Mouse (Mus musculus) heart, embryonic 15.5 days (tissue): ENCODE results near the gene Rab9. TPM values are rescaled to one million over a fixed set of nuclear protein-coding genes. Genes with fewer than 3 reads are reported as not detected.

Experiments used
- ATAC-seq: fragments of 200-750 bp; cut with Nextera tagmentation; replicated peaks from 2 replicates; pipeline ENCODE4 v1.8.0; 2017; ENCODE audit warnings: low read depth, moderate TSS enrichment; ENCODE audit not compliant: insufficient number of reproducible peaks, insufficient read depth, low FRiP score
- H3K27ac ChIP-seq: fragments of 300-500 bp; sonication (generic); 2 replicates; pipeline ENCODE4 v1.5.1; 2015; ENCODE audit warnings: mild to moderate bottlenecking, inconsistent platforms
- H3K27me3 ChIP-seq: fragments of 300-500 bp; sonication (generic); 2 replicates; pipeline ENCODE4 v1.6.1; 2015; ENCODE audit warnings: inconsistent platforms
- H3K36me3 ChIP-seq: fragments of 300-500 bp; sonication (generic); 2 replicates; pipeline ENCODE4 v1.6.1; 2015; ENCODE audit warnings: mild to moderate bottlenecking, inconsistent platforms
- H3K4me1 ChIP-seq: fragments of 300-500 bp; sonication (generic); replicated peaks from 2 replicates; pipeline ENCODE4 v1.6.1; 2015; ENCODE audit warnings: inconsistent platforms
- H3K4me2 ChIP-seq: fragments of 300-500 bp; sonication (generic); 2 replicates; pipeline ENCODE4 v1.6.1; 2015; ENCODE audit warnings: inconsistent platforms, mild to moderate bottlenecking, moderate library complexity
- H3K4me3 ChIP-seq: fragments of 300-500 bp; sonication (generic); 2 replicates; pipeline ENCODE4 v1.5.1; 2015; ENCODE audit warnings: mild to moderate bottlenecking, inconsistent platforms
- H3K9ac ChIP-seq: fragments of 300-500 bp; sonication (generic); 2 replicates; pipeline ENCODE4 v1.6.1; 2015; ENCODE audit warnings: mild to moderate bottlenecking, inconsistent platforms
- H3K9me3 ChIP-seq: fragments of 300-500 bp; sonication (generic); replicated peaks from 2 replicates; pipeline ENCODE4 v1.6.1; 2016; ENCODE audit warnings: inconsistent platforms
- WGBS: fragments of 180-500 bp; shearing (Covaris S2); methylation state at CpG from one replicate; pipeline ENCODE4 v1.1.7; 2015; ENCODE audit warnings: mixed read lengths; 5-methylcytosine and 5-hydroxymethylcytosine counted together
- polyA plus RNA-seq: library from polyadenylated mRNA; unstranded; fragments of >200 nt; fragmentation: Nextera tagmentation; extraction: Ambion mirVana; gene quantifications from 2 replicates; pipeline ENCODE4 v1.2.1, GENCODE M21; 2015

Rab9 gene
- polyA plus RNA-seq, 1 experiment from 2014 or later, result 33.9 TPM

DNA sequence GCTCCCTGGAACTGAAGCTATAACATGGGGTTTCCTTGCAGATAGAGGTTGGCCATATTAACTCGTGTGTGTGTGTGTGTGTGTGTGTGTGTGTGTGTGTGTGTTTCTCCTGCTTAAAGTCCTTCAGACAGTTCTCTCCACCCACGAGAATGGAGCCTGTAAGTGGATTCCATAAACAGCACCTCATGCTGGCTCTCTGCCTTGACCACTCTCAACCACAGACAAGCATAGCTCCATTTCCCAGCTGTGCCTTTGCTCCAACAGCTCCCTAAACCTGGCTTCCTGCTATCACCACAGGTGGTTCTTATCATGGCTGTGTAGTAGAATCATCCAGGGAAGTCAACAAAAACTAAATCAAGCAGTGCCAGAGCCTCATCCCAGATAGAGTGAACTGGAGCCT, 24.8 kb upstream of the Rab9 start:
- no peak for ATAC-seq
- Histone ChIP-seq H3K4me3 (no peak overlapping the region), H3K27ac (no peak overlapping the region), H3K4me1 (no peaks in the 10 kb centered on the region), H3K9me3 (no peaks in the 10 kb centered on the region), H3K36me3 (no peaks in the 10 kb centered on the region), H3K4me2 (no peak overlapping the region), H3K9ac (no peak overlapping the region), H3K27me3 (no peaks in the 10 kb centered on the region)
- 18% methylated on average over 2 of the region's 2 CpGs for WGBS

DNA sequence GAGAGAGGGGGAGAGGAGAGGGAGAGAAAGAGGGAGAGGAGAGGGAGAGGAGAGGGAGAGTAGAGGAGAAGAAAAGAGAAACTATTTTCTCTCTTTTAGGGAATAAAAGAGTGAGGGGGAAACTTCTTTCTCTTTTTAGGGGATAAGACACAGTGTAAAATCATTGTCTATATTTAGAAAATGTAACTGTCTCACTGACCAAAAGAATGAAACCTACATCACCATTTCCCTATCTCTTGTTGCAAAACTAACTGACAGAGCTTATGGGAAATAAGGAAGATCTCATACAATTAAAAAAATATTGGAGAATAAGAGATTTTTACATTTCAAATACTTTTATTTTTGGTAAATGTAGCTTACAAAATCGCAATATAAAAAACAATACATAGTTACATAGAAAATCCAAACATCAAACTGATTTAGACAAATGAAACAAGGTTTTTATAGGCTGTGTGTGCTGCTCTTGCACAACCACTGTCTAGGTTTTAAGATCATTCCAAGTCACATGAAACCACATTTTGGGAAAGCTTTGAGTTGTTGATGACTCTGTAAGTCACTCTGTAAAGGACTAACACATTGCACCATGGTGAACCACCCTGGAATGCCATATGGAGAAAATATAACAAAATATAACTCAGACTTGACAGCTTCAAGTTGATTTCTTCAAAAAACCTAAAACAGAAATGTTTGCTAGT, 20.0 kb upstream of the Rab9 start:
- WGBS, result 70% methylated on average over 1 of the region's 1 CpGs

DNA sequence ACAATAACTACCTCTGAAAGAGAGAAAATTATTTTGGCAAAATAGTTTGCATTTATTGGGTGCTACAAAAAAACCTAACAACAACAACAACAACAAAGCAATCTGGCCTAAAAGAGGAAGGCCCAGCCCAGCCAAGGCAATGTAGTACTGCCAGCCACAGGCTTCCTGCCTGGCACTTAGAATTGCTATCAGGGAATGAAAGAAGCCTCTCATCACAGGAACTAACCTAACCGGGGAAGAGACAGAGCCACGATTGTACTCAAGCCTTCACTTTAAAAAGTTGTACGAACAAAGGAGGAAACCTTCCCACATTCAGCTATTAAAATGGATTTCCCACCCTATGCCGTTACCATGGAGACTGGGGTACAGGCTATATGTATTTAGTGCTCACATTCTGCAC, 18.1 kb upstream of the Rab9 start:
- no peak for ATAC-seq
- Histone ChIP-seq H3K27me3 (no peaks in the 10 kb centered on the region), H3K27ac (no peak overlapping the region), H3K36me3 (no peaks in the 10 kb centered on the region), H3K4me2 (no peak overlapping the region), H3K9me3 (no peaks in the 10 kb centered on the region), H3K4me1 (no peaks in the 10 kb centered on the region), H3K4me3 (no peak overlapping the region), H3K9ac (no peak overlapping the region)
- WGBS, result 60% methylated on average over 4 of the region's 4 CpGs

More for the DNA sequence above, 20.0 kb upstream of the Rab9 start:
- no peak for ATAC-seq
- no peaks in the 10 kb centered on the region for H3K27me3 ChIP-seq
- no peaks in the 10 kb centered on the region for H3K36me3 ChIP-seq
- H3K9ac ChIP-seq, result no peak overlapping the region
- no peaks in the 10 kb centered on the region for H3K9me3 ChIP-seq
- no peak overlapping the region for H3K27ac ChIP-seq
- no peak overlapping the region for H3K4me3 ChIP-seq
- H3K4me1 ChIP-seq, result no peaks in the 10 kb centered on the region
- H3K4me2 ChIP-seq, result no peak overlapping the region

DNA sequence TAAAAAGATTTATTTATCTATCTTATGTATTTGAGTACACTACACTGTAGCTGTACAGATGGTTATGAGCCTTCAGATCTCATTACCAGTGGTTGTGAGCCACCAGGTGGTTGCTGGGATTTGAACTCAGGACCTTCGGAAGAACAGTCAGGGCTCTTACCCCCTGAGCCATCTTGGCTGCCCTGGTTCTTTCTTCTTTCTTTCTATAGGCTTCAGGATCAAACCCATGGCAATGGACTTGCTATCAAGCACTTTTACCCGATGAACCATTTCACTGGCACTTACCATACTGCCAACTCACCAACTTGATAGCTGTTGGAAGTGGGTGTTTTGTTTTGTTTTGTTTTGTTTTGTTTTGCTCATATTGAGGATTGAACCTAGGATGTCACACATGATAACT, 15.4 kb upstream of the Rab9 start:
- no peaks in the 10 kb centered on the region for H3K27me3 ChIP-seq
- no peaks in the 10 kb centered on the region for H3K4me1 ChIP-seq
- no peak overlapping the region for H3K27ac ChIP-seq
- H3K9me3 ChIP-seq, result no peaks in the 10 kb centered on the region
- no peak overlapping the region for H3K4me3 ChIP-seq
- 96% methylated on average over 2 of the region's 2 CpGs for WGBS
- no peak overlapping the region for H3K9ac ChIP-seq
- H3K4me2 ChIP-seq, result no peak overlapping the region
- ATAC-seq, result no peak
- no peaks in the 10 kb centered on the region for H3K36me3 ChIP-seq

DNA sequence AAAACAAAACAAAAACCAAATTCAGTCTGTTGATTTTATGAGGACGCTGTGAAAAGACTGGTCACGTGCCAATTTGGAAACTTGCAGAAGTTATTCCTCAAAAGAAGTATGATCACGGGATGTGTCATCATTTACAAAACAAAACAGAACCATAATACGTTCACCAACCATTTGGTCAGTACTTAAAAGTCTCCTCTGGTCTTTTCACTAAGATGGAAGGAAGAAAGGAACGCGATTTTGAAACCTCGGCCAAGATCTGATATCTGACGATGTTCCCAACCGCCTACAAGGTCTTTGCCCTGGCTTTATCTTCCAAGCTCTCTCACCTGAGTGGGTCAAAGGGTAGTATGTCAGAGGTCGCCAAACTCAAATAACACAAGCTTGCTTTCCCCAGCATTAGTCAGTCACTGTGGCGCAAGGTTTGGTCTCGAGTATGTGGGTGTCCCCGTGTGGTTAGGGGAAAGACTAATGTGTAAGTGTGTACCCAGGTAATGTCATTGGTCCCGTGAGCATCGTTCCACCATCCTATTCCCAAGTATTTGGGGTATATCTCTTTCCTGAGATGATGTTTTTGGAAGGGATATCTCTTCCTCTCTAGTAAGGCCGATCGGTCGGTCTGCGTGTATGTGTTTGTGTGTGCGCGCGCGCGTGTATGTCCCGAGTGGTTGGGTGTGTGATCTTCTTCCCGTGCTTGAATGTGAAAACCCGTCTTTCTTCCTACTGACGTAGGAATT, 869 bp downstream of the Rab9 start:
- Histone ChIP-seq H3K4me2 (peak overlapping the region; percentile 58), H3K9me3 (no peaks in the 10 kb centered on the region), H3K4me1 (0 out of 2 replicates have a peak, but pooled peaks cover 2% of the 10 kb centered on the region), H3K36me3 (no peaks in the 10 kb centered on the region), H3K4me3 (peak overlapping the region; percentile 71), H3K27ac (peak overlapping the region; percentile 82), H3K27me3 (no peaks in the 10 kb centered on the region), H3K9ac (peak overlapping the region; percentile 72)
- 15% methylated on average over 28 of the region's 28 CpGs for WGBS
- peak; percentile 16; the same call in 1 of the 2 replicates for ATAC-seq

DNA sequence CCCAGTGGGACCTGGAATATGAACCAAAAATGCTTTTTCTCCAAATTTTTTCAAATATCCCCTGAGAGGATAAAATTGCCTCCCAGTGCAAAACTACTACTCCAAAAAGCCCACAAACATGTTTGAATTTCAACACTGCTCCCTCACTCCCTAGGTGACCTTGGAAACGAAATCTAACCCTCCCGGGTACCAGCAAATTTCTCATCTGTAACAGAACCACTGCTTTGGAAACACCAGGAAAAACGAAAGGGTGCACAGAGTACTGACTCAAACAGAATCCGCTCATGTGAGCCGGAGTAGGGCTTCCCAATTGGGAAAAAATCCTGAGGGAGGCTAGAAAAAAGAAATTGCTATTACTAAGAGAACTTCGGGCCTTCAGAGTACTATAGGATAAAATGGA, 2.3 kb downstream of the Rab9 start:
- no peaks in the 10 kb centered on the region for H3K36me3 ChIP-seq
- no peak overlapping the region for H3K9ac ChIP-seq
- H3K9me3 ChIP-seq, result no peaks in the 10 kb centered on the region
- no peaks in the 10 kb centered on the region for H3K27me3 ChIP-seq
- WGBS, result 56% methylated on average over 6 of the region's 6 CpGs
- 0 out of 2 replicates have a peak, but pooled peaks cover 2% of the 10 kb centered on the region for H3K4me1 ChIP-seq
- no peak overlapping the region for H3K27ac ChIP-seq
- no peak for ATAC-seq
- peak overlapping the region; percentile 58; the same call in 1 of the 2 replicates for H3K4me2 ChIP-seq
- H3K4me3 ChIP-seq, result peak overlapping the region; percentile 11; the same call in 1 of the 2 replicates

DNA sequence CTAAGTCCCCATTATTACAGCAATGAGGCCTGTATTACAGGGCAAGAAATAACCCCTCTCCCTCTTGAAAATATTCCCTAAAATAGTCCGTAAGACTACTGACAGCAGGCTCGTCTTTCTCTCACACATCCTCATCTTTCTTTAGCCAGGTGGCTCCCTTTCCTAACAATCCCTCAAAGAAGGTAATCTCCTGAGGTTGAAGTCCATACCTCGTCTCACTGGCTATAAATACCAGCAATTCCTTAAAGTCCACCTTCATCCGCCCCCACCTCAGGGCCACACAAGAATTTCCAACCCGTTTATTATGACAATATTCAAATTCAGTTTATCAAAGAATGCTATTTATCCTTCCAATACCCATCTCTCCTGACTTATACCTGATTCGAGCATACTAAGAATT, 7.1 kb downstream of the Rab9 start:
- Histone ChIP-seq H3K4me1 (0 out of 2 replicates have a peak, but pooled peaks cover 2% of the 10 kb centered on the region), H3K27ac (no peak overlapping the region), H3K9me3 (no peaks in the 10 kb centered on the region), H3K27me3 (no peaks in the 10 kb centered on the region), H3K36me3 (no peaks in the 10 kb centered on the region), H3K9ac (no peak overlapping the region), H3K4me2 (no peak overlapping the region), H3K4me3 (no peak overlapping the region)
- no peak for ATAC-seq
- WGBS, result 69% methylated on average over 6 of the region's 6 CpGs

DNA sequence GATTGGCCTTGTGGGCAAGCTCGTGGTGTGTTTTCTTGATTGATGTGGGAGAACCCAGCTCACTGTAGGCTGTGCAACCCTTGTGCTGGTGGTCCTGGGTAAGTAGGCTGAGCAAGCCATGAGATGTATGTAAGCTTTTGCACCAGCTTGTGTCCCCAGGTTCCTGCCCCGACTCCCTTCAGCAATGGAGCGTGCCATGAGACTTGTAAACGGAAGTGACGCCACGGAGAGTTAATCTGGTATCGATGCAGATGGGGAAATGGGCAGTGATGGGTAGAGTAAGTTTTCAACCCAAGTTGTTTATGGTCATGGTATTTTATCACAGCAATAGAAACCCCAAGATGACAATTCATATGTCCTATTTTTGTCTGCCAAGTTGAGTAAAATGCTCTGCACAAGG, 11.3 kb downstream of the Rab9 start:
- H3K36me3 ChIP-seq, result no peaks in the 10 kb centered on the region
- no peak for ATAC-seq
- no peaks in the 10 kb centered on the region for H3K9me3 ChIP-seq
- 90% methylated on average over 7 of the region's 7 CpGs for WGBS
- no peak overlapping the region for H3K4me2 ChIP-seq
- H3K27me3 ChIP-seq, result no peaks in the 10 kb centered on the region
- H3K27ac ChIP-seq, result no peak overlapping the region
- no peak overlapping the region for H3K4me3 ChIP-seq
- H3K4me1 ChIP-seq, result no peaks in the 10 kb centered on the region
- H3K9ac ChIP-seq, result no peak overlapping the region

DNA sequence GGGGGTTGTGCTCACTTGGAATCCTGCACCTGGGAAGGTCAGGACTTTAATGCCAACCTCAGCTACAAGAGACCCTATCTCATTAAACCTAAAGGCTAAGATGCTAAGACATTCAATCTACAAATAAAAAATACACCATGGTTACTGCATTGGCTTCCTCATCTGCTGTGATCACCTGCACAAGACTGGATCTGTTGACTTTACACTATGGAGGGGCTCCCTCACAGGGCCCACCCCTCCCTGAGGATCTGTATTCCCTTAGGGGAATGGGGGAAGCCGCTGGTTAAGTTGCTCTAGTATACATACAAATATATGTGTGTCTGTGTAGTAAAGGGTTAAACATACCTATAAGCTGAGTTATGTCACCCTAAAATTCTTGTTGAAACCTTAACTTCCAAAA, 24.1 kb downstream of the Rab9 start:
- H3K4me3 ChIP-seq, result no peak overlapping the region
- no peaks in the 10 kb centered on the region for H3K36me3 ChIP-seq
- WGBS, result 79% methylated on average over 1 of the region's 1 CpGs
- H3K27ac ChIP-seq, result no peak overlapping the region
- no peak overlapping the region for H3K4me2 ChIP-seq
- H3K9me3 ChIP-seq, result no peaks in the 10 kb centered on the region
- H3K27me3 ChIP-seq, result no peaks in the 10 kb centered on the region
- H3K4me1 ChIP-seq, result no peaks in the 10 kb centered on the region
- no peak overlapping the region for H3K9ac ChIP-seq
- no peak for ATAC-seq

DNA sequence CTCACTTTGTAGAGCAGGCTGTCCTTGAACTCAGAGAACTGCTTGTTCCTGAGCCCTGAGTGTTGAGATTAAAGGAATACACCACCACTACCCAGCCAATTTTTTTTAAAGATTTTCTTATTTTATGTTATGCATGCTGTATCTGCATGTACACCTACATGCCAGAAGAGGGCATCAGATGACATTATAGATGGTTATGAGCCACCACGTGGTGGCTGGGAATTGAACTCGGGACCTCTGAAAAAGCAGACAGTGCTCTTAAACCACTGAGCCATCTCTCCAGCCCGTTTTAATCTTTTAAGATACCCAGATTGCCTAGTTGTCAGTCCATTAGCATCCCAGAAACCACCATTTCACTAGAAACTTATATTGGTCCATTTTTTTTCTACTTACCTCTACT, 25.3 kb downstream of the Rab9 start:
- Histone ChIP-seq H3K27me3 (no peaks in the 10 kb centered on the region), H3K4me1 (no peaks in the 10 kb centered on the region), H3K36me3 (no peaks in the 10 kb centered on the region), H3K4me2 (no peak overlapping the region), H3K9ac (no peak overlapping the region), H3K9me3 (no peaks in the 10 kb centered on the region), H3K27ac (no peak overlapping the region), H3K4me3 (no peak overlapping the region)
- 71% methylated on average over 3 of the region's 3 CpGs for WGBS
- ATAC-seq, result no peak

DNA sequence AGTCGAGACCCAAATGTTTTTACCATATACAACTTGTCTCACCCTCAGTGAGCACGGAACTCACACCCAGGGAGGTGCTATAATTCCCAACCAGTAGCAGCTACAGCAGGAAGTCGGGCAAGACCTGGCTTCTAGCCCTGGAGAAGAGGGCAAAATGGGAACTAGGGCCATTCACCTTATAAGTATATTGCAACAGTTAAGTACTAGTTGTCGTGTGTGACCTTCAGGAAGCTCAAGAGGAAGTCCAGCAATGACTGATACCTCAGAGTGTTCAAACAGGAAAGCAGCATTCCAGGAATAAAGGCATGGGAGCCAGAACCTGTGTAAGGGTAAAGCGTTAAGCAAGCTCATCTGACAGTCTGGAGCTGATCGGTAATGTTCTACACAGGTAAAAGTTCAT, 26.1 kb downstream of the Rab9 start:
- WGBS, result 77% methylated on average over 6 of the region's 6 CpGs

More for the DNA sequence above, 26.1 kb downstream of the Rab9 start:
- no peak for ATAC-seq
- Histone ChIP-seq H3K36me3 (no peaks in the 10 kb centered on the region), H3K9ac (no peak overlapping the region), H3K27ac (no peak overlapping the region), H3K4me2 (no peak overlapping the region), H3K9me3 (no peaks in the 10 kb centered on the region), H3K27me3 (no peaks in the 10 kb centered on the region), H3K4me1 (no peaks in the 10 kb centered on the region), H3K4me3 (no peak overlapping the region)
